Mouse (Mus musculus): Measurements from ENCODE around the gene Ranbp10.

DNA sequence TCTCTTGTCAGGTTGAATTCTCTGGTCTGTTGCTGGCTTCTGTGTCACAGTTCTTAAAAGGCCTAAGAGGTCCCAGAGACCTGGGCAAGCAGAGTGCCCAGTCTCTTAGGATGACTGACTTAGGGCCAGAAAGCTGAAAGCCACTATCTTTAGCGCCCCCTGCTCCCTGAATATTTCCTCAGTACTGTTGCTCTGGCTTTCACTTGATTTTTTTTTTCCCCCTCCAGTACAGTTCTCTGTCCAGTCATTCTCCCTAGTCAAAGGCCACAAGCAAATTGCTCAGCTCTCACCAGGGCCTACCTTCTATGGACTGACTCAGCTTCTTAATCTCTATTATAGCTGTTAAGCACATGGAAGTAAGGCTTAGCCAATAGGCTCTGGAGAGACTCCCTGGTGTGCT is 34.8 kb upstream of the Ranbp10 start:
- peak; percentile 56 for TF ChIP-seq CTCF (IDR thresholded peaks at IDR 0.05; ENCODE audit: low read depth)
- no peak for TF ChIP-seq EP300 (optimal IDR thresholded peaks at IDR 0.05)
